Mouse (Mus musculus) neural tube, embryonic 15.5 days (tissue): ENCODE data around the gene Lyg1. TPM values are rescaled to one million over a fixed set of nuclear protein-coding genes. Genes with fewer than 3 reads are reported as not detected.

ENCODE experiments used
- ATAC-seq: fragments of 200-750 bp; cut with Nextera tagmentation; 2 replicates; pipeline ENCODE4 v1.8.0; 2017; ENCODE audit warnings: mild to moderate bottlenecking, moderate TSS enrichment, moderate library complexity; ENCODE audit not compliant: low FRiP score
- H3K27ac ChIP-seq: fragments of 300-500 bp; sonication (generic); replicated peaks from 2 replicates; pipeline ENCODE4 v1.5.1; 2015; ENCODE audit warnings: mild to moderate bottlenecking, inconsistent platforms
- H3K27me3 ChIP-seq: fragments of 300-500 bp; sonication (generic); replicated peaks from 2 replicates; pipeline ENCODE4 v1.6.1; 2015; ENCODE audit warnings: inconsistent platforms
- H3K36me3 ChIP-seq: fragments of 300-500 bp; sonication (generic); 2 replicates; pipeline ENCODE4 v1.6.1; 2015; ENCODE audit warnings: inconsistent platforms
- H3K4me1 ChIP-seq: fragments of 300-500 bp; sonication (generic); 2 replicates; pipeline ENCODE4 v1.6.1; 2015; ENCODE audit warnings: inconsistent platforms
- H3K4me2 ChIP-seq: fragments of 300-500 bp; sonication (generic); 2 replicates; pipeline ENCODE4 v1.6.1; 2015; ENCODE audit warnings: inconsistent platforms, mild to moderate bottlenecking, moderate library complexity
- H3K4me3 ChIP-seq: fragments of 300-500 bp; sonication (generic); replicated peaks from 2 replicates; pipeline ENCODE4 v1.5.1; 2015; ENCODE audit warnings: mild to moderate bottlenecking, inconsistent platforms
- H3K9ac ChIP-seq: fragments of 300-500 bp; sonication (generic); replicated peaks from 2 replicates; pipeline ENCODE4 v1.6.1; 2015; ENCODE audit warnings: mild to moderate bottlenecking, inconsistent platforms
- H3K9me3 ChIP-seq: fragments of 300-500 bp; sonication (generic); replicated peaks from 2 replicates; pipeline ENCODE4 v1.6.1; 2016; ENCODE audit warnings: inconsistent platforms
- WGBS: fragments of 180-500 bp; shearing (Covaris S2); methylation state at CpG from one replicate; pipeline ENCODE4 v1.1.7; 2015; ENCODE audit warnings: mixed read lengths; 5-methylcytosine and 5-hydroxymethylcytosine counted together
- polyA plus RNA-seq: library from polyadenylated mRNA; unstranded; fragments of >200 nt; fragmentation: Nextera tagmentation; extraction: Ambion mirVana; gene quantifications from 2 replicates; pipeline ENCODE4 v1.2.1, GENCODE M21; 2015

Gene Lyg1
- polyA plus RNA-seq, 1 experiment from 2014 or later: not detected

- H3K4me3 ChIP-seq: no peak overlapping the region
- no peaks in the 10 kb centered on the region for H3K4me1 ChIP-seq
- WGBS: 86% methylated on average over 2 of the region's 2 CpGs
- ATAC-seq: no peak
- H3K4me2 ChIP-seq: no peak overlapping the region
- no peaks in the 10 kb centered on the region for H3K36me3 ChIP-seq
- no peaks in the 10 kb centered on the region for H3K27me3 ChIP-seq
- no peak overlapping the region for H3K27ac ChIP-seq
- no peak overlapping the region for H3K9ac ChIP-seq
- no peaks in the 10 kb centered on the region for H3K9me3 ChIP-seq
Observed at GRCm38 (mm10) chr1:37948906-37949305, 8.7 kb downstream of the Lyg1 start.

GRCm38 (mm10) chr1:37931806-37932205 is 25.8 kb downstream of the Lyg1 start:
- WGBS: 20% methylated on average over 3 of the region's 3 CpGs

DNA sequence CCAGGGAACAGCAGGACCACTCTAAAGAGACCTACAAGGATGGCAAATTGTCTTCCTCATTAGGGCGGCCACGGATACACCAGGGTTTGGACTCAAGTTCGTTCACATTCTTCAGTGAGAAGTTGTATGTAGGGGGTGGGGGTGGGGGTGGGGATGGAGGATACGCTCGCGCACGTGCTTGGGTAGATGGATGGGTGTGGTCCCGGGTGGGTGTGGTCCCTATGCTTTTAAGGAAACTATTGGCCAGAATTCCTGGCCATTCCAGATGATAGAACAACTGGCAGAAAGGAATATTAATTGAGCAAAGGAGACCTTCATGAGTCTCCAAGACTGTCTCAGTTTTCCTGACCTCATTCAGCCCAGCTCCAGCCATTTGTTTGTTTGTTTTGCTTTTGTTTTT is 31.6 kb downstream of the Lyg1 start:
- no peak for ATAC-seq
- Histone ChIP-seq H3K36me3 (no peaks in the 10 kb centered on the region), H3K4me3 (no peak overlapping the region), H3K27me3 (no peaks in the 10 kb centered on the region), H3K9ac (no peak overlapping the region), H3K9me3 (no peaks in the 10 kb centered on the region), H3K4me1 (no peaks in the 10 kb centered on the region; the same call in 1 of the 2 replicates), H3K4me2 (no peak overlapping the region), H3K27ac (no peak overlapping the region)
- WGBS: 84% methylated on average over 8 of the region's 8 CpGs

More at GRCm38 (mm10) chr1:37931806-37932205, 25.8 kb downstream of the Lyg1 start:
- Histone ChIP-seq H3K4me2 (no peak overlapping the region), H3K4me1 (no peaks in the 10 kb centered on the region), H3K27ac (no peak overlapping the region), H3K9ac (no peak overlapping the region), H3K9me3 (no peaks in the 10 kb centered on the region), H3K4me3 (no peak overlapping the region), H3K36me3 (no peaks in the 10 kb centered on the region), H3K27me3 (no peaks in the 10 kb centered on the region)
- no peak for ATAC-seq

GRCm38 (mm10) chr1:37922536-37922935 is 35.0 kb downstream of the Lyg1 start:
- H3K27ac ChIP-seq: no peak overlapping the region
- no peaks in the 10 kb centered on the region for H3K36me3 ChIP-seq
- H3K4me3 ChIP-seq: no peak overlapping the region
- H3K9ac ChIP-seq: no peak overlapping the region
- no peaks in the 10 kb centered on the region; the same call in 1 of the 2 replicates for H3K4me1 ChIP-seq
- no peaks in the 10 kb centered on the region for H3K9me3 ChIP-seq
- no peak overlapping the region for H3K4me2 ChIP-seq
- no peaks in the 10 kb centered on the region for H3K27me3 ChIP-seq
- 40% methylated on average over 8 of the region's 8 CpGs for WGBS
- ATAC-seq: no peak

DNA sequence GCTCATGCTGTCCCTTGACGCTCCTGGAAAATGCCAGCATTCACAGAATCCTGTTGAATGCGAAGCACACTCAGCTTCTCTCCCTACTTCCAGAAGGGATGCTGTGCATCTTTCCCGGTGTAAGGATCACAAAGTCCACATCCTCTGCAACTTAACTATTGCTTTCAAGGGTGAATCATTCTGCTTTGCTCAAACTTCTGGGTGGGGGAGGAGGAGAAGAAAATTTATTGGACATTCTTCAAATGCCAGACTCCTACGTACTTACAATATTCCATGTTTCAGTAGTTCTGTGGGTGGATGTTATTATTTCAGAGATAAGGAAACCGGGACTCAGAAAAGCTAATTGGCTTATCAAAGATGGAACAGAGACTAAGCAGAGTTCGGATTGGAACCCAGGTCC is 39.5 kb downstream of the Lyg1 start:
- no peak overlapping the region for H3K4me3 ChIP-seq
- H3K4me1 ChIP-seq: no peaks in the 10 kb centered on the region; the same call in 1 of the 2 replicates
- no peak overlapping the region for H3K9ac ChIP-seq
- no peaks in the 10 kb centered on the region for H3K9me3 ChIP-seq
- ATAC-seq: no peak
- H3K27ac ChIP-seq: no peak overlapping the region
- WGBS: 82% methylated on average over 6 of the region's 6 CpGs
- H3K36me3 ChIP-seq: no peaks in the 10 kb centered on the region
- no peak overlapping the region for H3K4me2 ChIP-seq
- no peaks in the 10 kb centered on the region for H3K27me3 ChIP-seq

DNA sequence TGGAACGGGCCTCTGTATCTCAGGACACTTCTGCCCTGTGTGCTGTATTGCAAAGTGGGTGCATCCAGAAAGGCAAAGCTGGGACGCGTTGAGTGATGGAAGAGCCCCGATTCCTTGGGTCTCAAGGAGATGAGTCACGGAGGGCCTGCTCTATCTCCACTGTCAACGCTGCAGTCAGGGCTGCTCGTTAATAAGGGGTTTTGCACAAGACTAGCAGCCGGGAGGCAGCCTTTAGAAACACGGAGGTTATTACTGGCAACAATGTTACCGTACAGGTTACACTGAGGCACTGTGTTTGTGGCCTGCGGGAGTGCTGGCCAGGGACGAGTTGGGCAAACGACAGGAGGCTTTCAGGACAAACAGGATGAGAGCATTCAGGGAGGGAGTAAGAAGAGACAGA is 39.9 kb downstream of the Lyg1 start:
- ATAC-seq: no peak
- Histone ChIP-seq H3K4me2 (no peak overlapping the region), H3K4me1 (no peaks in the 10 kb centered on the region; the same call in 1 of the 2 replicates), H3K27me3 (no peaks in the 10 kb centered on the region), H3K27ac (no peak overlapping the region), H3K9ac (no peak overlapping the region), H3K4me3 (no peak overlapping the region), H3K9me3 (no peaks in the 10 kb centered on the region), H3K36me3 (no peaks in the 10 kb centered on the region)
- 76% methylated on average over 13 of the region's 13 CpGs for WGBS

DNA sequence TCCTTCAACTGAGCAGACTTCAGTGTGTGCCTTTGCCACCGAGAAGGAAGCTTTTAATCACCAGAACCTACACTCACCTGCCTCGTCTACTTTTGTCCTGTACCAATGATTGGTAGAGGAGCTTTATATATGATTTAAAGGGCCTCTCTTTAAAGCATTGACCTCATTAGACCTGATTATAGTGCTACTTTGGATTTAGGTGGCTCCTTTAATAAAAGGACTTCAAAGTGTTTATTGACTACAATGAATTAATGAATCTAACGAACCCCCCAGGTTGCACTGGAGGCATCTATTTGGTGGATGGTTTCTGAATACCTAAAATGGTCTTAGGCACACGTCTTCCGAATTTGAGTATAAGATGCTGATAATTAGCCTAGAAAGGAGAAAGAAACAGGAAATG is 41.2 kb downstream of the Lyg1 start, which contains the start of gene Lyg2:
Gene Lyg2 (minus strand): TSS at position 101 of the 400 bp plus-strand sequence.
- WGBS: 75% methylated on average over 5 of the region's 5 CpGs
- no peaks in the 10 kb centered on the region for H3K36me3 ChIP-seq
- no peak within 1 kb of the TSS for H3K4me2 ChIP-seq
- no peaks in the 10 kb centered on the region for H3K4me1 ChIP-seq
- no peaks in the 10 kb centered on the region for H3K27me3 ChIP-seq
- H3K4me3 ChIP-seq: no peak within 1 kb of the TSS
- no peak for ATAC-seq
- no peaks in the 10 kb centered on the region for H3K9me3 ChIP-seq
- no peak within 1 kb of the TSS for H3K9ac ChIP-seq
- no peak within 1 kb of the TSS for H3K27ac ChIP-seq

DNA sequence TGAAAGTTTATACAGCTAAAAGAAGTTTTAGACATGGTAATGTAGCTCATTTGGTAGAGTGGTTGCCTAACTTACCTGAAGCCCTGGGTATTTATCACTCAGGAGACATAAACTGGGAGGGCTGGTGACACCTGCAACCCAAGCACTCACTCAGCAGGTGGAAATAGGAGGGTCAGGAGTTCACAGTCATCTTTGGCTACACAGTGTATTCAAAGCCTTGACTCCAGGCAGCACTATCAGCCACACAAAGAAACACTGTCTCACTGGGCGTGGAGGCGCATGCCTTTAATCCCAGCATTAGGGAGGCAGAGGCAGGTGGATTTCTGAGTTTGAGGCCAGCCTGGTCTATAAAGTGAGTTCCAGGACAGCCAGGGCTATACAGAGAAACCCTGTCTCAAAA is 44.8 kb downstream of the Lyg1 start:
- ATAC-seq: no peak
- Histone ChIP-seq H3K27ac (no peak overlapping the region), H3K27me3 (no peaks in the 10 kb centered on the region), H3K4me2 (no peak overlapping the region), H3K4me1 (no peaks in the 10 kb centered on the region), H3K4me3 (no peak overlapping the region), H3K36me3 (no peaks in the 10 kb centered on the region), H3K9me3 (no peaks in the 10 kb centered on the region), H3K9ac (no peak overlapping the region)
- WGBS: 83% methylated on average over 2 of the region's 2 CpGs

- Histone ChIP-seq H3K27ac (no peak overlapping the region), H3K4me2 (no peak overlapping the region), H3K9me3 (no peaks in the 10 kb centered on the region), H3K4me1 (no peaks in the 10 kb centered on the region), H3K4me3 (no peak overlapping the region), H3K36me3 (peaks cover 14% of the 10 kb centered on the region), H3K9ac (no peak overlapping the region), H3K27me3 (no peaks in the 10 kb centered on the region)
- WGBS: 36% methylated on average over 6 of the region's 6 CpGs
- ATAC-seq: no peak
Observed at GRCm38 (mm10) chr1:37903178-37903577, 54.4 kb downstream of the Lyg1 start.

GRCm38 (mm10) chr1:37900288-37900687 is 57.3 kb downstream of the Lyg1 start:
- H3K27ac ChIP-seq: no peak overlapping the region
- WGBS: 55% methylated on average over 6 of the region's 6 CpGs
- H3K4me3 ChIP-seq: no peak overlapping the region
- no peaks in the 10 kb centered on the region for H3K9me3 ChIP-seq
- H3K9ac ChIP-seq: no peak overlapping the region
- H3K36me3 ChIP-seq: peaks cover 36% of the 10 kb centered on the region
- H3K27me3 ChIP-seq: no peaks in the 10 kb centered on the region
- H3K4me1 ChIP-seq: no peaks in the 10 kb centered on the region
- no peak for ATAC-seq
- no peak overlapping the region for H3K4me2 ChIP-seq

DNA sequence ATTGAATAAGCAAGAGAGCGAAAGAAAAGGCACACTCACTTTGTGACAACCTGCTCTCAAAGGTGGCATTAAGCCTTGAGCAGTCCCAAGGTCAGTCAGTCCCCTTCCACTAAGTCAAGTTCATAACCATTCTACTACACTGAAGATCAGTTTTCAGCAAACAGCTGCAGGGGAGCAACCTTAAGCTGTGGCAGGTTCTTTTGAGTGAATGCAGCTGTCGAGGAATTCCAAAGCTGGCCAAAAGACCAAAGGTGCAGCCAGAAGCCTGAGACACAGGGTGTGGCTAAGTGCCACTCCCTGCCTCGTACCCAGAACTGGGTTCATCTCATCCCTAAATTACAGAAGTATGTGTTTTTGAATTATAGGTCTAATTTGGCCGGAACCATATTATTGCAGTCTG is 57.7 kb downstream of the Lyg1 start:
- no peak overlapping the region for H3K4me2 ChIP-seq
- H3K27ac ChIP-seq: no peak overlapping the region
- no peaks in the 10 kb centered on the region for H3K4me1 ChIP-seq
- WGBS: 85% methylated on average over 4 of the region's 4 CpGs
- no peak overlapping the region for H3K9ac ChIP-seq
- no peak overlapping the region for H3K4me3 ChIP-seq
- no peaks in the 10 kb centered on the region for H3K9me3 ChIP-seq
- H3K36me3 ChIP-seq: peaks cover 40% of the 10 kb centered on the region
- no peaks in the 10 kb centered on the region for H3K27me3 ChIP-seq
- ATAC-seq: no peak
